Mouse (Mus musculus) monocyte, adult 5-6 weeks (primary cell): ENCODE measurements around the gene Cldn34d. TPM values are rescaled to one million over a fixed set of nuclear protein-coding genes. Genes with fewer than 3 reads are reported as not detected.

Experiments
- ATAC-seq: fragments of 153-309, 156-312 bp; replicated peaks from 2 replicates; pipeline ENCODE4 v1.8.0; 2017; ENCODE audit warnings: mild to moderate bottlenecking; ENCODE audit not compliant: low TSS enrichment, insufficient number of reproducible peaks, severe bottlenecking, poor library complexity, low FRiP score
- total RNA-seq: library from RNA; stranded (forward); fragments of 200-1000, 200-491, 200-594 nt; gene quantifications from 3 replicates; pipeline ENCODE4 v1.2.3, GENCODE M21; 2017

Cldn34d gene
- total RNA-seq, result not detected in 3 replicates

DNA sequence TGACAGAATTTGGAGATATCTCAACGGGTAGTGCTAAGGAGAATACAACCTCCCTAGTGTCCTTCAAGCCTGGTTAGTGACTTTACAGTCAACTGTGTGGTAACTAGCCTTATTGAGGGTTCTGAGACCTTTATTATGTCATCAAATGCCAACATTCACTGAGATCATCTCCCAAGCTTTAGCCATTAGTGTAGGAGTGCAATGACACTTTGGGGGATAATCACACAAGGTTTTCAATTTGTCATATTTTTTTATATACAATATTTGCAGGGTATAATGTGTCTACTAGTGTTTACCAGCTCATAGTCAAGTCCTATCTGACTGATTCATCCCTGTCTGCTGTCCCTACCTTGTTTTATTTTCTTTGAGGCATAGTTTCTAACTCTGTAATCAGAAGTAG, at the start of gene Cldn34d:
Gene Cldn34d, minus strand, starts transcription at position 101 of the 400 bp plus-strand sequence.
- ATAC-seq, result no peak

DNA sequence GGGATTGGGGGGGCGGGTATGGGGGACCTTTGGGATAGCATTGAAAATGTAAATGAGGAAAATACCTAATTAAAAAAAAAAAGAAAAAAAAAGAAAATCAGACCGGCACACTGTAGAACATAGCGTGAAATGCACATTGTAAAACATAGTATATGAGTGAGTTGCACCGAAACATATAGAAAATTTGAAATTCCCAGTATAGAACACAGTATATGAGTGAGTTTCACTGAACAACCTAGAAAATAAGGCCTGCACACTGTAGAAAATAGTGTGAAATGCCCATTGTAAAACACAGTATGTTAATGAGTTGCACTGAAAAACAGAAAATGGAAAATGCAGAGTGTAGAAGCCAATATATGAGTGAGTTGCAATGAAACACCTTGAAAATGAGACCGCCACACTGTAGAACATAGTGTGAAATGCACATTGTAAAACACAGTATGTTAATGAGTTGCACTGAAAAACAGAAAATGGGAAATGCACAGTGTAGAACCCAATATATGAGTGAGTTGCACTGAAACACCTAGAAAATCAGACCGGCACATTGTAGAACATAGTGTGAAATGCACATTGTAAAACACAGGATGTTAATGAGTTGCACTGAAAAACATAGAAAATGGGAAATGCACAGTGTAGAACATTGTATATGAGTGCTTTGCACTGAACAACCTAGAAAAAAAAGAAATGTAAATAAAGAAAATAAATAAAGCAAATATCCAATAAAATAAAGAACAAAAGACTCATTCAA, 4.1 kb downstream of the Cldn34d start:
- ATAC-seq, result peak; percentile 100

Other genes with a start within 250 kb of the Cldn34d start
- gene Cldn34b4, start 209.6 kb downstream of the Cldn34d start, total RNA-seq, result not detected in 3 replicates